In the genomic region with DNA sequence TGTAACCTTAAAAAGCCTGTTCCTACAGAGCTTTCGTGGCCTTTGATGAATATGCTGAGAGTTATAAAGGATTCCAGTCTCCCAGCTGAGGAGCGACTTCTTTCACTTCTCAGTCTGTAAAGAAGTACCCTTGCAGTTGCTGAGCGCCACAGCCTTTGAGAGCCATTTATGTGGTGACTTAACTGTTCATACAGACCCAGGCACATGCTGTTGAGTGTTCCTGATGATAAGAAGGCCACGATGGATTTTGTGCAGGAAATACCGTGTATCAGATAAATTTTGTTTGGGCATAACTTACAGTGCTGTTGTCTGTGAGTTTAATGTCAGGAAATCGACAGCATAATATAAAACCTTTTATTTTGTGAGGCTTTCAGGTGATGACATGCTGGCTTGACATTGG, we compare ENCODE assay signal across 22 mouse cellular contexts. TPM values are rescaled to one million over a fixed set of nuclear protein-coding genes. Genes with fewer than 3 reads are reported as not detected.
DNase-seq lines count a peak whose midpoint lies in the region; ATAC-seq lines count a peak whose summit lies in the region.
"Had no signal": no experiment of that assay in that cellular context is flagged by ENCODE, and none has a peak within 500 bp of the region (broad histone marks: within the 10 kb centered on the region; RNA-seq: fewer than 3 reads in every experiment).

No protein-coding gene starts in this region.

- no peak overlapping the region for H3K4me3 ChIP-seq in liver, embryonic 12.5 days
- no peak overlapping the region for H3K4me3 ChIP-seq in neural tube, embryonic 15.5 days (replicated peaks)
- H3K4me3 ChIP-seq: embryonic facial prominence, embryonic 15.5 days; forebrain, embryonic 12.5 days; heart, adult 2 months; heart, embryonic 15.5 days; hindbrain, embryonic 13.5 days had no signal

- WGBS in liver, embryonic 12.5 days (ENCODE audit: insufficient replicate concordance), result 51% methylated on average over 6 of the region's 6 CpGs
- 95% methylated on average over 6 of the region's 6 CpGs for WGBS in neural tube, embryonic 15.5 days

- ATAC-seq in liver, embryonic 12.5 days, result 0 out of 2 replicates have a peak, but pooled peaks have one; percentile 52
- ATAC-seq in erythroid progenitor cell, adult 5-6 weeks (replicated peaks; ENCODE audit: low FRiP score, poor library complexity, severe bottlenecking), result peak; percentile 65; the same call in 1 of the 2 replicates
- no peak for ATAC-seq in neural tube, embryonic 15.5 days (ENCODE audit: low FRiP score)
- ATAC-seq: forebrain, postnatal 0 days; hindbrain, postnatal 0 days had no signal

- H3K27me3 ChIP-seq in liver, embryonic 12.5 days (replicated peaks), result no peaks in the 10 kb centered on the region
- H3K27me3 ChIP-seq in neural tube, embryonic 15.5 days (replicated peaks), result no peaks in the 10 kb centered on the region
- H3K27me3 ChIP-seq: CH12.LX; embryonic facial prominence, embryonic 15.5 days; forebrain, embryonic 12.5 days; heart, embryonic 15.5 days; hindbrain, embryonic 13.5 days had no signal

- peaks cover 85% of the 10 kb centered on the region for H3K36me3 ChIP-seq in liver, embryonic 12.5 days
- peaks cover 33% of the 10 kb centered on the region for H3K36me3 ChIP-seq in neural tube, embryonic 15.5 days

- no peak overlapping the region for H3K4me2 ChIP-seq in liver, embryonic 12.5 days
- H3K4me2 ChIP-seq in neural tube, embryonic 15.5 days, result no peak overlapping the region
- H3K4me2 ChIP-seq: embryonic facial prominence, embryonic 15.5 days; forebrain, embryonic 12.5 days; heart, embryonic 11.5 days; heart, embryonic 15.5 days; hindbrain, embryonic 13.5 days had no signal

- H3K9me3 ChIP-seq in liver, embryonic 12.5 days (replicated peaks), result no peaks in the 10 kb centered on the region
- H3K9me3 ChIP-seq in neural tube, embryonic 15.5 days (replicated peaks), result no peaks in the 10 kb centered on the region
- H3K9me3 ChIP-seq: embryonic facial prominence, embryonic 15.5 days; forebrain, embryonic 12.5 days; heart, embryonic 15.5 days; hindbrain, embryonic 13.5 days had no signal

- DNase-seq in liver, result no peak
- peak; percentile 6 for DNase-seq in T-cell, adult 2 months (ENCODE audit: low spot score)
- no peak for DNase-seq in embryo, embryonic 11 days
- no peak for DNase-seq in right cerebral cortex, postnatal 4 days
- DNase-seq: adrenal gland, postnatal 14 days; cerebellum, adult 18-20 months; cerebellum, adult 9-11 months; cerebellum, postnatal 36 days; forebrain, postnatal 0 days; gastrocnemius, postnatal 14 days; heart, adult 2 months; heart, postnatal 14 days had no signal

- H3K27ac ChIP-seq in liver, embryonic 12.5 days, result no peak overlapping the region
- H3K27ac ChIP-seq in neural tube, embryonic 15.5 days (replicated peaks), result no peak overlapping the region
- H3K27ac ChIP-seq: embryonic facial prominence, embryonic 15.5 days; forebrain, embryonic 12.5 days; heart, adult 2 months; heart, embryonic 15.5 days; hindbrain, embryonic 13.5 days; hindbrain, postnatal 0 days had no signal

- no peak overlapping the region for H3K9ac ChIP-seq in liver, embryonic 12.5 days
- no peak overlapping the region for H3K9ac ChIP-seq in neural tube, embryonic 15.5 days (replicated peaks)
- H3K9ac ChIP-seq: embryonic facial prominence, embryonic 15.5 days; forebrain, embryonic 12.5 days; forebrain, postnatal 0 days; heart, embryonic 15.5 days; hindbrain, embryonic 13.5 days had no signal

- peaks cover 17% of the 10 kb centered on the region for H3K4me1 ChIP-seq in liver, embryonic 12.5 days
- no peaks in the 10 kb centered on the region for H3K4me1 ChIP-seq in neural tube, embryonic 15.5 days
- H3K4me1 ChIP-seq: embryonic facial prominence, embryonic 15.5 days; forebrain, embryonic 12.5 days; heart, embryonic 15.5 days; hindbrain, embryonic 13.5 days had no signal

RNA-seq across cellular contexts. Expression of a gene that starts 55.0 kb away (rescaled TPM):
- polyA plus RNA-seq in liver, embryonic 12.5 days (2016; fragmentation: Nextera tagmentation; extraction: Ambion mirVana), result 12.5 and 14.6 TPM in 2 replicates
- 54.1 and 60.5 TPM in 2 replicates for total RNA-seq in erythroid progenitor cell, adult 5-6 weeks (2015; ENCODE audit: low replicate concordance)
- total RNA-seq in erythroid progenitor cell, adult 5-6 weeks (2017; ENCODE audit: low replicate concordance), result 20.7 and 21.2 TPM in 2 replicates
- 7.2 and 8.3 TPM in 2 replicates for polyA plus RNA-seq in neural tube, embryonic 15.5 days (2015; fragmentation: Nextera tagmentation; extraction: Ambion mirVana)
